Mouse (Mus musculus): ENCODE measurements around the gene Phf12. TPM values are rescaled to one million over a fixed set of nuclear protein-coding genes. Genes with fewer than 3 reads are reported as not detected.
A peak's percentile ranks its signal among the peaks of the same experiment; 100 is the strongest.

Gene Phf12
- total RNA-seq, 2 experiments from 2014 or later = 11.5 to 24.2 TPM

- no peak for ATAC-seq (replicated peaks; ENCODE audit: low FRiP score, poor library complexity, severe bottlenecking)
Observed at GRCm38 (mm10) chr11:78067566-78067965, 85.0 kb downstream of the Phf12 start.

- ATAC-seq (replicated peaks; ENCODE audit: low FRiP score, poor library complexity, severe bottlenecking) = no peak
Observed at GRCm38 (mm10) chr11:78069130-78069529, 86.6 kb downstream of the Phf12 start.

GRCm38 (mm10) chr11:78069646-78070045 lies 87.1 kb downstream of the Phf12 start:
- peak; percentile 46 for ATAC-seq (replicated peaks; ENCODE audit: low FRiP score, poor library complexity, severe bottlenecking)

GRCm38 (mm10) chr11:78071938-78072337 lies 89.4 kb downstream of the Phf12 start:
- ATAC-seq (replicated peaks; ENCODE audit: low FRiP score, poor library complexity, severe bottlenecking) = no peak

GRCm38 (mm10) chr11:78072425-78073130 lies 90.0 kb downstream of the Phf12 start:
- ATAC-seq (replicated peaks; ENCODE audit: low FRiP score, poor library complexity, severe bottlenecking) = peak; percentile 42

- ATAC-seq (replicated peaks; ENCODE audit: low FRiP score, poor library complexity, severe bottlenecking) = peak; percentile 51
Observed at GRCm38 (mm10) chr11:78073577-78074276, 91.2 kb downstream of the Phf12 start.

- peak; percentile 14 for ATAC-seq (replicated peaks; ENCODE audit: low FRiP score, poor library complexity, severe bottlenecking)
Observed at GRCm38 (mm10) chr11:78074277-78074652, 91.7 kb downstream of the Phf12 start.

- ATAC-seq (replicated peaks; ENCODE audit: low FRiP score, poor library complexity, severe bottlenecking) = 0 out of 2 replicates have a peak, but pooled peaks have one; percentile 0
Observed at GRCm38 (mm10) chr11:78074666-78075065, 92.1 kb downstream of the Phf12 start.

Other genes with a start within 250 kb of the Phf12 start
- gene Myo18a, start 219.5 kb upstream of the Phf12 start, total RNA-seq (2015; ENCODE audit: low replicate concordance) = 17.5 and 18.6 TPM in 2 replicates
- gene Myo18a, start 219.5 kb upstream of the Phf12 start, total RNA-seq (2017; ENCODE audit: low replicate concordance) = 14.6 and 22.2 TPM in 2 replicates
- not detected in 2 replicates for gene Gm10277, start 195.0 kb upstream of the Phf12 start, total RNA-seq (2015; ENCODE audit: low replicate concordance)
- gene Gm10277, start 195.0 kb upstream of the Phf12 start, total RNA-seq (2017; ENCODE audit: low replicate concordance) = not detected in 2 replicates
- not detected in 2 replicates for gene Pipox, start 88.7 kb upstream of the Phf12 start, total RNA-seq (2015; ENCODE audit: low replicate concordance)
- gene Pipox, start 88.7 kb upstream of the Phf12 start, total RNA-seq (2017; ENCODE audit: low replicate concordance) = not detected in 2 replicates
- not detected in 2 replicates for gene Sez6, start 52.0 kb upstream of the Phf12 start, total RNA-seq (2015; ENCODE audit: low replicate concordance)
- gene Sez6, start 52.0 kb upstream of the Phf12 start, total RNA-seq (2017; ENCODE audit: low replicate concordance) = not detected in 2 replicates
- gene Dhrs13, start 49.5 kb downstream of the Phf12 start, total RNA-seq (2015; ENCODE audit: low replicate concordance) = 3.1 and 6.0 TPM in 2 replicates
- 1.5 and 3.6 TPM in 2 replicates for gene Dhrs13, start 49.5 kb downstream of the Phf12 start, total RNA-seq (2017; ENCODE audit: low replicate concordance)
- 14.2 and 31.5 TPM in 2 replicates for gene Flot2, start 55.2 kb downstream of the Phf12 start, total RNA-seq (2015; ENCODE audit: low replicate concordance)
- gene Flot2, start 55.2 kb downstream of the Phf12 start, total RNA-seq (2017; ENCODE audit: low replicate concordance) = 22.5 and 24.7 TPM in 2 replicates
- 3.7 and 7.7 TPM in 2 replicates for gene Eral1, start 97.6 kb downstream of the Phf12 start, total RNA-seq (2015; ENCODE audit: low replicate concordance)
- 3.9 and 7.0 TPM in 2 replicates for gene Eral1, start 97.6 kb downstream of the Phf12 start, total RNA-seq (2017; ENCODE audit: low replicate concordance)
- 10.2 and 14.8 TPM in 2 replicates for gene Fam222b, start 111.9 kb downstream of the Phf12 start, total RNA-seq (2015; ENCODE audit: low replicate concordance)
- 1.4 and 3.7 TPM in 2 replicates for gene Fam222b, start 111.9 kb downstream of the Phf12 start, total RNA-seq (2017; ENCODE audit: low replicate concordance)
- gene Traf4, start 182.8 kb downstream of the Phf12 start, total RNA-seq (2015; ENCODE audit: low replicate concordance) = 2.1 and 3.6 TPM in 2 replicates
- gene Traf4, start 182.8 kb downstream of the Phf12 start, total RNA-seq (2017; ENCODE audit: low replicate concordance) = 3.2 and 3.5 TPM in 2 replicates
- gene Nek8, start 193.9 kb downstream of the Phf12 start, total RNA-seq (2015; ENCODE audit: low replicate concordance) = 9.6 and 12.1 TPM in 2 replicates
- 5.7 and 16.7 TPM in 2 replicates for gene Nek8, start 193.9 kb downstream of the Phf12 start, total RNA-seq (2017; ENCODE audit: low replicate concordance)
- 69.0 and 77.1 TPM in 2 replicates for gene Tlcd1, start 194.0 kb downstream of the Phf12 start, total RNA-seq (2015; ENCODE audit: low replicate concordance)
- 96.9 and 181 TPM in 2 replicates for gene Tlcd1, start 194.0 kb downstream of the Phf12 start, total RNA-seq (2017; ENCODE audit: low replicate concordance)
- 792 and 815 TPM in 2 replicates for gene Rpl23a, start 200.8 kb downstream of the Phf12 start, total RNA-seq (2015; ENCODE audit: low replicate concordance)
- gene Rpl23a, start 200.8 kb downstream of the Phf12 start, total RNA-seq (2017; ENCODE audit: low replicate concordance) = 585 and 685 TPM in 2 replicates
- 7.9 TPM in 1 of 2 replicates, not detected in the other for gene Rab34, start 205.7 kb downstream of the Phf12 start, total RNA-seq (2015; ENCODE audit: low replicate concordance)
- gene Rab34, start 205.7 kb downstream of the Phf12 start, total RNA-seq (2017; ENCODE audit: low replicate concordance) = 1.3 and 9.9 TPM in 2 replicates
- 1.5 TPM in 1 of 2 replicates, not detected in the other for gene Proca1, start 210.6 kb downstream of the Phf12 start, total RNA-seq (2015; ENCODE audit: low replicate concordance)
- not detected in 2 replicates for gene Proca1, start 210.6 kb downstream of the Phf12 start, total RNA-seq (2017; ENCODE audit: low replicate concordance)

Data from erythroblast, adult 5-6 weeks (primary cell).